Mouse (Mus musculus) heart, postnatal 0 days (tissue): ENCODE data around the gene Mpl.

Source experiments
- CTCF ChIP-seq: IDR thresholded peaks from 2 replicates; pipeline ENCODE4 v1.5.1; 2016; ENCODE audit warnings: antibody characterized with exemption, control low read depth, low read depth
- EP300 ChIP-seq: IDR thresholded peaks from 2 replicates; pipeline ENCODE4 v1.6.1; 2016; ENCODE audit warnings: antibody characterized with exemption, low read depth

- TF ChIP-seq EP300 = no peak
- no peak for TF ChIP-seq CTCF
Observed at GRCm38 (mm10) chr4:118464956-118465355, 7.6 kb upstream of the Mpl start.
